Mouse (Mus musculus) megakaryocyte, embryonic 14.5 days (primary cell): Measurements from ENCODE around the gene Jakmip3.

ENCODE experiments used
- FLI1 ChIP-seq: IDR thresholded peaks from 2 replicates; pipeline ENCODE4 v1.6.1; 2012; ENCODE audit warnings: low read length, inconsistent platforms, mixed read lengths
- GATA1 ChIP-seq: IDR thresholded peaks from 3 replicates; pipeline ENCODE4 v1.6.1; 2012; ENCODE audit warnings: mixed read lengths, low read length, inconsistent platforms, borderline replicate concordance

GRCm38 (mm10) chr7:138910193-138910562 lies 30.4 kb upstream of the Jakmip3 start:
- TF ChIP-seq GATA1 = no peak
- no peak for TF ChIP-seq FLI1
